Mouse (Mus musculus) G1E (cell line): ENCODE results near the gene Taok1.

Experiments used
- CTCF ChIP-seq: IDR thresholded peaks from 2 replicates; pipeline ENCODE4 v1.5.1; 2012; ENCODE audit warnings: low read depth, low read length, inconsistent platforms, mixed read lengths
- POLR2AphosphoS5 ChIP-seq: IDR thresholded peaks from 2 replicates; pipeline ENCODE4 v1.6.1; 2012; ENCODE audit warnings: low read depth, low read length, inconsistent platforms; ENCODE audit not compliant: insufficient replicate concordance

- TF ChIP-seq POLR2AphosphoS5 (no peak), CTCF (no peak)
Measured at GRCm38 (mm10) chr11:77493512-77494343, 113.9 kb downstream of the Taok1 start, which contains the start of gene Git1.
